Mouse (Mus musculus) heart, postnatal 0 days (tissue): ENCODE measurements around the gene Isl2. TPM values are rescaled to one million over a fixed set of nuclear protein-coding genes. Genes with fewer than 3 reads are reported as not detected.

Source experiments
- ATAC-seq: fragments of 200-750 bp; cut with Nextera tagmentation; 2 replicates; pipeline ENCODE4 v1.8.0; 2017; ENCODE audit warnings: low read depth, moderate number of reproducible peaks, moderate library complexity; ENCODE audit not compliant: insufficient read depth
- DNase-seq: peaks from one replicate; pipeline ENCODE4 v3.0.0-alpha.2; 2016; ENCODE audit warnings: low spot score
- H3K27ac ChIP-seq: fragments of 300-500 bp; sonication (generic); 2 replicates; pipeline ENCODE4 v1.5.1; 2014; ENCODE audit warnings: low read depth, mild to moderate bottlenecking
- H3K27me3 ChIP-seq: fragments of 300-500 bp; sonication (generic); 2 replicates; pipeline ENCODE4 v1.6.1; 2014; ENCODE audit warnings: low read length, mixed read lengths; ENCODE audit not compliant: control insufficient read depth, insufficient read depth
- H3K36me3 ChIP-seq: fragments of 300-500 bp; sonication (generic); replicated peaks from 2 replicates; pipeline ENCODE4 v1.6.1; 2014; ENCODE audit warnings: low read length, mixed read lengths; ENCODE audit not compliant: control insufficient read depth, insufficient read depth
- H3K4me1 ChIP-seq: fragments of 300-500 bp; sonication (generic); 2 replicates; pipeline ENCODE4 v1.6.1; 2014; ENCODE audit warnings: antibody characterized with exemption; ENCODE audit not compliant: control insufficient read depth, insufficient read depth
- H3K4me2 ChIP-seq: fragments of 300-500 bp; sonication (generic); 2 replicates; pipeline ENCODE4 v1.6.1; 2014; ENCODE audit warnings: low read depth, mild to moderate bottlenecking, low read length, moderate library complexity
- H3K4me3 ChIP-seq: fragments of 300-500 bp; sonication (generic); 2 replicates; pipeline ENCODE4 v1.5.1; 2014; ENCODE audit warnings: low read depth, low read length
- H3K9ac ChIP-seq: fragments of 300-500 bp; sonication (generic); replicated peaks from 2 replicates; pipeline ENCODE4 v1.6.1; 2014; ENCODE audit warnings: low read depth, low read length, mixed read lengths
- H3K9me3 ChIP-seq: fragments of 300-500 bp; sonication (generic); replicated peaks from 2 replicates; pipeline ENCODE4 v1.6.1; 2016; ENCODE audit warnings: low read length; ENCODE audit not compliant: control insufficient read depth
- CTCF ChIP-seq: IDR thresholded peaks from 2 replicates; pipeline ENCODE4 v1.5.1; 2016; ENCODE audit warnings: antibody characterized with exemption, control low read depth, low read depth
- EP300 ChIP-seq: IDR thresholded peaks from 2 replicates; pipeline ENCODE4 v1.6.1; 2016; ENCODE audit warnings: antibody characterized with exemption, low read depth
- WGBS: fragments of 180-500 bp; shearing (Covaris S2); extraction: QIAGEN DNeasy Blood & Tissue Kit; methylation state at CpG from one replicate; pipeline ENCODE4 v1.1.7; 2014; 5-methylcytosine and 5-hydroxymethylcytosine counted together
- polyA plus RNA-seq: library from polyadenylated mRNA; unstranded; fragments of >200 nt; fragmentation: Nextera tagmentation; extraction: Ambion mirVana; gene quantifications from 2 replicates; pipeline ENCODE4 v1.2.1, GENCODE M21; 2015
- total RNA-seq: library from RNA; depleted of rRNA; stranded (reverse); fragments of >200 nt; gene quantifications from 2 replicates; pipeline ENCODE4 v1.2.3, GENCODE M21; 2014; ENCODE audit warnings: low replicate concordance

Gene Isl2
- total and polyA plus RNA-seq, 2 experiments from 2014 or later: not detected

DNA sequence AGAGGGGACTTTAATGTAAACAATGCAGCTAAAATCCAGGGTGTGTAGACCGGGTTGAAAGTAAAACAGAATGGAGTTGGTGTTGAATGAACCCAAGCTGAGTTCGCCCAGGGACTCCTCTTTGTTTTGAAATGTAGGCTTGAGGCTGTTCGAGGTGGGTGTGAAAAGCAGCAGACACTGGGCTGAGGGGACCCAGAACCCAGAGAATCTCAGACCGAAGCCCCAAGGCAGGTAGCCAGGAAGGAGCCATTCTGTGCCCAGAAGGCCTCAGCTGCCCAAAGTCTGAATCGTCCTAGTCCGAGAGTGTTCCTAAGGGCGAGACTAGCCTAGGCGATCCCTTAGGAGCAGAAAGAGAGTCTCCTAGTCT lies 4.8 kb downstream of the Isl2 start:
- H3K4me3 ChIP-seq: peak overlapping the region; percentile 10; the same call in 1 of the 2 replicates
- TF ChIP-seq CTCF (no peak), EP300 (no peak)
- no peak overlapping the region for H3K4me2 ChIP-seq
- no peak overlapping the region for H3K9ac ChIP-seq
- no peaks in the 10 kb centered on the region for H3K36me3 ChIP-seq
- no peaks in the 10 kb centered on the region for H3K9me3 ChIP-seq
- peaks cover 15% of the 10 kb centered on the region; the same call in 1 of the 2 replicates for H3K4me1 ChIP-seq
- no peak overlapping the region for H3K27ac ChIP-seq
- no peak for DNase-seq
- WGBS: 25% methylated on average over 8 of the region's 8 CpGs
- ATAC-seq: no peak
- peaks cover 98% of the 10 kb centered on the region for H3K27me3 ChIP-seq

DNA sequence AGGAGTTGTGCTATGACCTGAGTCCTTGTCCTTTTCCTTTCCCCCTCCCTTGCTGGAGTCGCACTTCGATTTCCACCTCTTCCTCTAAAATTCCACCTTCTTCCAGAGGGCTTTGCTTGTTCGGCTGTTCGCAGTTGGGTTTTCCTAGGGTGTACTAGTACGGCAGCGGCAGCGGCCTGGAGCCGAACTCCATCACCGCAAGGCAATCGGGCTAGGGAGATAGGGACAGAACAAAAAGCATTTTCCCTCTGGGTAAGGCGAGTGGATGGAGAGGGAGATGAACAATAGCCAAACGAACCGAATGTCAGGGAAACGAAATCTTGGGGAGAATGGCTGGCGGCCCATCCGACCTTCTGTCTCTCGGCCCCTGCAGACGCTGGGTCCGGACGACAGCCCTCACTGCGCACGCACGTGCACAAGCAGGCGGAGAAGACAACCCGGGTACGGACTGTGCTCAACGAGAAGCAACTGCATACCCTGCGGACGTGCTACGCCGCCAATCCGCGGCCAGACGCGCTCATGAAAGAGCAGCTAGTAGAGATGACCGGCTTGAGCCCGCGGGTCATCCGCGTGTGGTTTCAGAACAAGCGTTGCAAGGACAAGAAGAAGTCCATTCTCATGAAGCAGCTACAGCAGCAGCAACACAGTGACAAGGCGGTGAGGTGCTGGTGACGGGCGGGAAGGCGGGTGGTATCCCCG lies 5.4 kb downstream of the Isl2 start:
- DNase-seq: no peak
- peaks cover 98% of the 10 kb centered on the region for H3K27me3 ChIP-seq
- H3K9ac ChIP-seq: no peak overlapping the region
- H3K36me3 ChIP-seq: no peaks in the 10 kb centered on the region
- no peak; the same call in 1 of the 2 replicates for ATAC-seq
- H3K4me1 ChIP-seq: peaks cover 15% of the 10 kb centered on the region; the same call in 1 of the 2 replicates
- H3K9me3 ChIP-seq: no peaks in the 10 kb centered on the region
- H3K27ac ChIP-seq: no peak overlapping the region
- TF ChIP-seq EP300: no peak
- TF ChIP-seq CTCF: no peak
- H3K4me3 ChIP-seq: peak overlapping the region; percentile 10
- 2% methylated on average over 46 of the region's 46 CpGs for WGBS
- peak overlapping the region; percentile 20 for H3K4me2 ChIP-seq

DNA sequence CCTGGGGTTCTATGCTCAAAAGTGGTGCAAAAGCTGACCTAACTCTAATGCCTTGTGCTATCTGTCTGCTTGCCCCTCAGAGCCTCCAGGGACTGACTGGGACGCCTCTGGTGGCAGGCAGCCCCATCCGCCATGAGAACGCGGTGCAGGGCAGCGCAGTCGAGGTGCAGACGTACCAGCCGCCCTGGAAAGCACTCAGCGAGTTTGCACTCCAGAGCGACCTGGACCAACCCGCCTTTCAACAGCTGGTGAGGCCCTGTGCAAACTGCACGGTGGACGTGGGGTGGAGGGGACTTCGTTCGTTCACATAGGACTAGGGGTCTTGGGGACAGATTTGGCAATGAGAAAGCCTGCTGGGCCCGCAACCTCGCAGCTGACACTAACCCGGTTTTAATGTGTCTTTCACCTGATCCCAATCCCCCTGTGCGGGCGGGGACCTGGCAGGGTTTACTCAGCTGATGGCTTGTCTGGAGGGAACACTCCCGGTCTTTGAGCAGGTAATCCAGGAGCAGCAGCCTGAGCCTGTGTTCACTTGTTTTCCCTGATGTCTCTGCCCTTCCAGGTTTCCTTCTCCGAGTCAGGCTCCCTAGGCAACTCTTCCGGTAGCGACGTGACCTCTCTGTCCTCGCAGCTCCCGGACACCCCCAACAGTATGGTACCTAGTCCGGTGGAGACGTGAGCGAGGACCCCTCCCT lies 6.5 kb downstream of the Isl2 start:
- TF ChIP-seq CTCF (no peak), EP300 (no peak)
- DNase-seq (no peak), ATAC-seq (0 out of 2 replicates have a peak, but pooled peaks have one; percentile 16)
- peaks cover 99% of the 10 kb centered on the region for H3K27me3 ChIP-seq
- H3K4me3 ChIP-seq: peak overlapping the region; percentile 33
- no peaks in the 10 kb centered on the region for H3K9me3 ChIP-seq
- H3K4me1 ChIP-seq: peaks cover 15% of the 10 kb centered on the region; the same call in 1 of the 2 replicates
- no peaks in the 10 kb centered on the region for H3K36me3 ChIP-seq
- H3K9ac ChIP-seq: no peak overlapping the region
- peak overlapping the region; percentile 20; the same call in 1 of the 2 replicates for H3K4me2 ChIP-seq
- no peak overlapping the region for H3K27ac ChIP-seq
- WGBS: 3% methylated on average over 30 of the region's 30 CpGs

DNA sequence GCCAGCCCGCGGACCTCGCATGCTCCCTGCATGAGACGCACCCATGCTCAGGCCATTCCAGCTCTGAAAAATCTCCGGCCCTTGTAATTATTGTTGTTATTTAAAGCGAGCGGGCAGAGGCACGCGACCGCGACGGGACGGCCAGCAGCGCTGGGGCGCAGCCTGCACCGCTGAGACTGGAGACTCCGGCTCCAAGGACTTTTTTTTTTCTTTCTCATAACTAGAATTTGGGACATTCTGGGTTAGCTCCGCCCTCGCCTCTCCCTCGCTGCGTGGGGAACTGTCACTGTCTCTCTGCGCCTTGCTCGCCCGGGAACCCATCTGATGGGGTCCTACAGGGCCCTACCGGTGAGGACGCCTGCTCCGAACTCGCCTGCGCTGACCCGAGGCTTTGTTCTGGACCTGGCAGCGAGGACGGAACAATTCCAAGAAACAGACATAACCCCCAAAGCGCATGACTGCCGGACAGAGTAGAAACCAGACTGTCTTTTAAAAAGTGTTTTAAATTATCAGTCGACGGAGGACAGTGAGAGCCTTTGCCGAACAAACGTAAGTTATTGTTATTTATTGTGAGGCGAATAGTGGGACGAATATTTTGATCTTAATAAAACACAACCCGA lies 7.2 kb downstream of the Isl2 start:
- DNase-seq: no peak
- H3K36me3 ChIP-seq: no peaks in the 10 kb centered on the region
- no peak for ATAC-seq
- H3K4me1 ChIP-seq: peaks cover 15% of the 10 kb centered on the region; the same call in 1 of the 2 replicates
- no peak overlapping the region for H3K27ac ChIP-seq
- peak overlapping the region; percentile 33 for H3K4me3 ChIP-seq
- no peaks in the 10 kb centered on the region for H3K9me3 ChIP-seq
- peaks cover 94% of the 10 kb centered on the region for H3K27me3 ChIP-seq
- TF ChIP-seq CTCF: no peak
- no peak for TF ChIP-seq EP300
- no peak overlapping the region for H3K4me2 ChIP-seq
- 8% methylated on average over 41 of the region's 41 CpGs for WGBS
- H3K9ac ChIP-seq: no peak overlapping the region

DNA sequence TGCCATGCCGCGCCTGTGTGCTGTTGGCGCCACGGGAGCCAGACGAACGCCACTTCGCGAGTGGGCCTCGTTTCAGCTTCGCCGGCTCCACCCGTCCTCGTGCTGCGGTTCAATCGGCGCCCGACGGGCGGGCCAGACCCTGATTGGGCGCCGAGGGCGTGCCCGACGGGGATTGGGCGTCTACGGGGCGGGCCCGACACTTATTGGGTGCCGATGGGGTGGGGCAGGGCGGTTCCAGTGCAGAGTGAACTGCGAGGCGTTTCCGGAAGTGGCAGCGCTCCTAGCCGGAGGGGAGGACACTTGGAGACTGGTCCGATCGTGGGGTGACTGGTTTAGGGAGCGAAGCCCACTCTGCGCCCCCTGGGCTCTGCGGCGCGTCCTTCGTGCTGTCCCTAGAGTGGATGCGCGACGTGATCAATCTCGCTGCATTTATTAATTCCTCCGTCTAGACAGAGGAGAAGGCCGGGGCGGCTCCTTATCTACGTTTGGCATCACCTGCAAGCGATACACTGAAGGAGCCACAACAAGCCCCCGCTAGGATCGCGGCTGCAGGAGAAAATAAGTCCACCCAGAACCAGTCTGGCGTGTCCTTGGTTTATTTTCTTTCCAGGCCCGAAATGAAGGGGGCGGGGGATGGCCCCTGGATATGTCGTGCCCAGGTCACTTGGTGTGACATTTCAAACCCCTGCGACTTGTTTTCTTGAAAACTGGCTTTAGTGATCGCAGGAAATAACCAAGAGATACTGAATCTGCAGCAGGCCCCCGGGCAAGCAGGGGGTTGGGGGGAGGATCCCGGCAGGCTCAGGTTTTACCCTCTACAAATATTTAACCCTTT lies 7.9 kb downstream of the Isl2 start:
- peaks cover 15% of the 10 kb centered on the region; the same call in 1 of the 2 replicates for H3K4me1 ChIP-seq
- no peak overlapping the region for H3K27ac ChIP-seq
- H3K4me3 ChIP-seq: peak overlapping the region; percentile 33
- TF ChIP-seq CTCF (no peak), EP300 (no peak)
- no peak overlapping the region for H3K9ac ChIP-seq
- no peak for DNase-seq
- peak; percentile 66; the same call in 1 of the 2 replicates for ATAC-seq
- WGBS: 4% methylated on average over 63 of the region's 63 CpGs
- peak overlapping the region; percentile 43 for H3K4me2 ChIP-seq
- no peaks in the 10 kb centered on the region for H3K9me3 ChIP-seq
- peaks cover 87% of the 10 kb centered on the region for H3K27me3 ChIP-seq
- no peaks in the 10 kb centered on the region for H3K36me3 ChIP-seq
